Mouse (Mus musculus) limb, embryonic 15.5 days (tissue): Measurements from ENCODE around the gene Cped1. TPM values are rescaled to one million over a fixed set of nuclear protein-coding genes. Genes with fewer than 3 reads are reported as not detected.
A peak's percentile ranks its signal among the peaks of the same experiment; 100 is the strongest.

Experiments
- ATAC-seq: fragments of 200-750 bp; cut with Nextera tagmentation; 2 replicates; pipeline ENCODE4 v1.8.0; 2017; ENCODE audit warnings: low read depth, moderate TSS enrichment; ENCODE audit not compliant: insufficient number of reproducible peaks, low FRiP score, low TSS enrichment
- H3K27ac ChIP-seq: fragments of 300-500 bp; sonication (generic); 2 replicates; pipeline ENCODE4 v1.5.1; 2015; ENCODE audit warnings: moderate library complexity, mild to moderate bottlenecking, inconsistent platforms
- H3K27me3 ChIP-seq: fragments of 300-500 bp; sonication (generic); 2 replicates; pipeline ENCODE4 v1.6.1; 2015; ENCODE audit warnings: inconsistent platforms
- H3K36me3 ChIP-seq: fragments of 300-500 bp; sonication (generic); 2 replicates; pipeline ENCODE4 v1.6.1; 2015; ENCODE audit warnings: inconsistent platforms
- H3K4me1 ChIP-seq: fragments of 300-500 bp; sonication (generic); 2 replicates; pipeline ENCODE4 v1.6.1; 2015; ENCODE audit warnings: inconsistent platforms
- H3K4me2 ChIP-seq: fragments of 300-500 bp; sonication (generic); 2 replicates; pipeline ENCODE4 v1.6.1; 2015; ENCODE audit warnings: mild to moderate bottlenecking, inconsistent platforms
- H3K4me3 ChIP-seq: fragments of 300-500 bp; sonication (generic); 2 replicates; pipeline ENCODE4 v1.5.1; 2015; ENCODE audit warnings: mild to moderate bottlenecking, inconsistent platforms
- H3K9ac ChIP-seq: fragments of 300-500 bp; sonication (generic); 2 replicates; pipeline ENCODE4 v1.6.1; 2015; ENCODE audit warnings: inconsistent platforms
- H3K9me3 ChIP-seq: fragments of 300-500 bp; sonication (generic); 2 replicates; pipeline ENCODE4 v1.6.1; 2016; ENCODE audit warnings: inconsistent platforms
- WGBS: fragments of 180-500 bp; shearing (Covaris S2); methylation state at CpG from one replicate; pipeline ENCODE4 v1.1.7; 2015; 5-methylcytosine and 5-hydroxymethylcytosine counted together
- polyA plus RNA-seq: library from polyadenylated mRNA; unstranded; fragments of >200 nt; fragmentation: Nextera tagmentation; extraction: Ambion mirVana; gene quantifications from 2 replicates; pipeline ENCODE4 v1.2.1, GENCODE M21; 2015

Cped1 gene
- polyA plus RNA-seq, 1 experiment from 2014 or later = 43.1 TPM

GRCm38 (mm10) chr6:22014291-22014911 lies 28.7 kb downstream of the Cped1 start:
- Histone ChIP-seq H3K4me2 (no peak overlapping the region), H3K4me1 (peaks cover 8% of the 10 kb centered on the region), H3K9me3 (no peaks in the 10 kb centered on the region), H3K9ac (no peak overlapping the region), H3K27me3 (no peaks in the 10 kb centered on the region), H3K27ac (no peak overlapping the region), H3K36me3 (0 out of 2 replicates have a peak, but pooled peaks cover 3% of the 10 kb centered on the region), H3K4me3 (no peak overlapping the region)
- 90% methylated on average over 6 of the region's 6 CpGs for WGBS
- ATAC-seq = 0 out of 2 replicates have a peak, but pooled peaks have one; percentile 35

GRCm38 (mm10) chr6:22017631-22018030 lies 31.9 kb downstream of the Cped1 start:
- Histone ChIP-seq H3K4me3 (no peak overlapping the region), H3K36me3 (0 out of 2 replicates have a peak, but pooled peaks cover 3% of the 10 kb centered on the region), H3K9me3 (no peaks in the 10 kb centered on the region), H3K9ac (no peak overlapping the region), H3K27me3 (no peaks in the 10 kb centered on the region), H3K4me2 (no peak overlapping the region), H3K4me1 (peaks cover 13% of the 10 kb centered on the region), H3K27ac (no peak overlapping the region)
- ATAC-seq = no peak
- 58% methylated on average over 7 of the region's 7 CpGs for WGBS

- Histone ChIP-seq H3K4me3 (no peak overlapping the region), H3K27me3 (no peaks in the 10 kb centered on the region), H3K36me3 (0 out of 2 replicates have a peak, but pooled peaks cover 3% of the 10 kb centered on the region), H3K27ac (peak overlapping the region; percentile 59), H3K4me2 (no peak overlapping the region), H3K4me1 (peaks cover 13% of the 10 kb centered on the region), H3K9me3 (no peaks in the 10 kb centered on the region), H3K9ac (no peak overlapping the region)
- no peak for ATAC-seq
- 50% methylated on average over 8 of the region's 8 CpGs for WGBS
Observed at GRCm38 (mm10) chr6:22018768-22019445, 33.2 kb downstream of the Cped1 start.

- peaks cover 13% of the 10 kb centered on the region for H3K4me1 ChIP-seq
- H3K36me3 ChIP-seq = no peaks in the 10 kb centered on the region
- H3K27me3 ChIP-seq = no peaks in the 10 kb centered on the region
- no peak overlapping the region for H3K4me2 ChIP-seq
- H3K4me3 ChIP-seq = no peak overlapping the region
- H3K9ac ChIP-seq = no peak overlapping the region
- H3K27ac ChIP-seq = peak overlapping the region; percentile 66
- H3K9me3 ChIP-seq = no peaks in the 10 kb centered on the region
- no peak for ATAC-seq
- WGBS = 32% methylated on average over 10 of the region's 10 CpGs
Observed at GRCm38 (mm10) chr6:22019637-22020036, 33.9 kb downstream of the Cped1 start.

GRCm38 (mm10) chr6:22020696-22021095 lies 35.0 kb downstream of the Cped1 start:
- H3K4me1 ChIP-seq = peaks cover 16% of the 10 kb centered on the region
- no peak for ATAC-seq
- H3K27ac ChIP-seq = peak overlapping the region; percentile 34; the same call in 1 of the 2 replicates

GRCm38 (mm10) chr6:22021315-22021714 lies 35.6 kb downstream of the Cped1 start:
- no peak overlapping the region for H3K9ac ChIP-seq
- 0 out of 2 replicates have a peak, but pooled peaks have one; percentile 64 for ATAC-seq
- peaks cover 18% of the 10 kb centered on the region for H3K4me1 ChIP-seq

More at GRCm38 (mm10) chr6:22020696-22021095, 35.0 kb downstream of the Cped1 start:
- H3K4me3 ChIP-seq = no peak overlapping the region
- no peak overlapping the region for H3K9ac ChIP-seq
- H3K36me3 ChIP-seq = no peaks in the 10 kb centered on the region
- WGBS = 52% methylated on average over 5 of the region's 5 CpGs
- no peak overlapping the region for H3K4me2 ChIP-seq
- no peaks in the 10 kb centered on the region for H3K9me3 ChIP-seq
- no peaks in the 10 kb centered on the region for H3K27me3 ChIP-seq

GRCm38 (mm10) chr6:22024168-22024567 lies 38.5 kb downstream of the Cped1 start:
- H3K27me3 ChIP-seq = no peaks in the 10 kb centered on the region
- H3K4me1 ChIP-seq = peaks cover 15% of the 10 kb centered on the region
- H3K36me3 ChIP-seq = no peaks in the 10 kb centered on the region
- H3K4me3 ChIP-seq = no peak overlapping the region
- H3K4me2 ChIP-seq = no peak overlapping the region
- no peak for ATAC-seq
- no peaks in the 10 kb centered on the region for H3K9me3 ChIP-seq
- WGBS = 78% methylated on average over 2 of the region's 2 CpGs
- H3K9ac ChIP-seq = no peak overlapping the region
- H3K27ac ChIP-seq = no peak overlapping the region

More at GRCm38 (mm10) chr6:22021315-22021714, 35.6 kb downstream of the Cped1 start:
- Histone ChIP-seq H3K4me2 (no peak overlapping the region), H3K36me3 (no peaks in the 10 kb centered on the region), H3K9me3 (no peaks in the 10 kb centered on the region), H3K27ac (peak overlapping the region; percentile 57; the same call in 1 of the 2 replicates), H3K27me3 (no peaks in the 10 kb centered on the region), H3K4me3 (no peak overlapping the region)
- 40% methylated on average over 3 of the region's 3 CpGs for WGBS

GRCm38 (mm10) chr6:22025584-22026357 lies 40.1 kb downstream of the Cped1 start:
- ATAC-seq = no peak
- Histone ChIP-seq H3K27ac (peak overlapping the region; percentile 85), H3K27me3 (no peaks in the 10 kb centered on the region), H3K36me3 (no peaks in the 10 kb centered on the region), H3K4me1 (peaks cover 8% of the 10 kb centered on the region), H3K9ac (no peak overlapping the region), H3K9me3 (no peaks in the 10 kb centered on the region), H3K4me3 (peak overlapping the region; percentile 20), H3K4me2 (peak overlapping the region; percentile 38)
- WGBS = 7% methylated on average over 17 of the region's 17 CpGs

- peak overlapping the region; percentile 38 for H3K4me2 ChIP-seq
- no peak; the same call in 1 of the 2 replicates for ATAC-seq
- peaks cover 7% of the 10 kb centered on the region; the same call in 1 of the 2 replicates for H3K4me1 ChIP-seq
- 11% methylated on average over 4 of the region's 4 CpGs for WGBS
- H3K4me3 ChIP-seq = peak overlapping the region; percentile 20
- no peak overlapping the region for H3K9ac ChIP-seq
- H3K36me3 ChIP-seq = no peaks in the 10 kb centered on the region
- H3K27me3 ChIP-seq = no peaks in the 10 kb centered on the region
- peak overlapping the region; percentile 85 for H3K27ac ChIP-seq
- no peaks in the 10 kb centered on the region for H3K9me3 ChIP-seq
Observed at GRCm38 (mm10) chr6:22026358-22026673, 40.6 kb downstream of the Cped1 start.

- Histone ChIP-seq H3K4me2 (no peak overlapping the region), H3K27ac (peak overlapping the region; percentile 27; the same call in 1 of the 2 replicates), H3K36me3 (no peaks in the 10 kb centered on the region), H3K4me3 (no peak overlapping the region), H3K27me3 (no peaks in the 10 kb centered on the region), H3K9ac (no peak overlapping the region), H3K9me3 (no peaks in the 10 kb centered on the region), H3K4me1 (peaks cover 7% of the 10 kb centered on the region; the same call in 1 of the 2 replicates)
- ATAC-seq = no peak
- WGBS = 44% methylated on average over 9 of the region's 9 CpGs
Observed at GRCm38 (mm10) chr6:22026761-22027594, 41.3 kb downstream of the Cped1 start.

GRCm38 (mm10) chr6:22027854-22028253 lies 42.1 kb downstream of the Cped1 start:
- Histone ChIP-seq H3K36me3 (no peaks in the 10 kb centered on the region), H3K27ac (no peak overlapping the region), H3K9me3 (no peaks in the 10 kb centered on the region), H3K4me3 (no peak overlapping the region), H3K9ac (no peak overlapping the region), H3K4me2 (no peak overlapping the region), H3K27me3 (no peaks in the 10 kb centered on the region), H3K4me1 (peaks cover 7% of the 10 kb centered on the region; the same call in 1 of the 2 replicates)
- ATAC-seq = no peak
- 88% methylated on average over 2 of the region's 2 CpGs for WGBS
